Comparison of ENCODE assay signal across 14 mouse cellular contexts in the genomic region with DNA sequence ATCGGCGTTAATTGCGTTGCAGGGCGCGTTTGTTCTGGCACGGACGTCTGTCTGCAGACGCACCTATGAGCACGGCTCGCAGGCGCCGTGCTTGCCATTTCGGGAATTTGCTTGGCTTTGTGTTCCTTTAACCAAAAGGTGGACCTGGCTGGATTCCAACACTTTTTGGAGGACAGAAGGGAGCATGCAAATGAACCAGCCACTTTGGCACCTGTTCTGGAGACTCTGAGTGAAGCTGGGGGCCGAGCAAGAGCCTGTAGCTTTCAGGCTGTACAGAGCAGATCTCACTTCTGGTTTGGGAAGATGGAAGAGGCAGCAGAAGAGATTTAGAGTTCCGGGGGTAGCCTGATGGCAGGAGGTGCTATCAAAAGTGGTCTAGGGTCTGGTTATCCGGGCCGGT.
DNase-seq lines count a peak whose midpoint lies in the region; ATAC-seq lines count a peak whose summit lies in the region.
"Had no signal": no experiment of that assay in that cellular context is flagged by ENCODE, and none has a peak within 500 bp of the region (broad histone marks: within the 10 kb centered on the region; RNA-seq: fewer than 3 reads in every experiment).

No protein-coding gene starts in this region.

- peaks cover 4% of the 10 kb centered on the region; the same call in 1 of the 2 replicates for H3K4me1 ChIP-seq in forebrain, embryonic 14.5 days (ENCODE audit: control insufficient read depth, insufficient read depth, low read length)
- H3K4me1 ChIP-seq: embryonic facial prominence, embryonic 12.5 days had no signal

- no peak overlapping the region for H3K9ac ChIP-seq in forebrain, embryonic 14.5 days (ENCODE audit: low read length)
- H3K9ac ChIP-seq: embryonic facial prominence, embryonic 12.5 days; neural tube, embryonic 13.5 days had no signal

- peak overlapping the region; percentile 61; the same call in 1 of the 2 replicates for H3K27ac ChIP-seq in forebrain, embryonic 14.5 days (ENCODE audit: low read depth, low read length)
- H3K27ac ChIP-seq: embryonic facial prominence, embryonic 12.5 days; gastrocnemius, adult 2 months; heart, adult 2 months; neural tube, embryonic 13.5 days had no signal

- H3K36me3 ChIP-seq in forebrain, embryonic 14.5 days (ENCODE audit: control insufficient read depth, insufficient read depth, low read length): no peaks in the 10 kb centered on the region
- H3K36me3 ChIP-seq: embryonic facial prominence, embryonic 12.5 days; neural tube, embryonic 13.5 days had no signal

- H3K27me3 ChIP-seq in forebrain, embryonic 14.5 days (replicated peaks; ENCODE audit: control insufficient read depth, insufficient read depth, low read length): peaks cover 11% of the 10 kb centered on the region; the same call in 1 of the 2 replicates
- H3K27me3 ChIP-seq: embryonic facial prominence, embryonic 12.5 days; neural tube, embryonic 13.5 days had no signal

- H3K4me3 ChIP-seq in forebrain, embryonic 14.5 days (ENCODE audit: low read depth, low read length): no peak overlapping the region
- H3K4me3 ChIP-seq: embryonic facial prominence, embryonic 12.5 days; gastrocnemius, adult 2 months; heart, adult 2 months; neural tube, embryonic 13.5 days had no signal

- WGBS in forebrain, embryonic 14.5 days: 53% methylated on average over 17 of the region's 17 CpGs

- no peaks in the 10 kb centered on the region for H3K9me3 ChIP-seq in forebrain, embryonic 14.5 days (replicated peaks; ENCODE audit: control insufficient read depth, low read length)
- H3K9me3 ChIP-seq: embryonic facial prominence, embryonic 12.5 days; neural tube, embryonic 13.5 days had no signal

- ATAC-seq in cerebellum, adult (ENCODE audit: insufficient number of reproducible peaks, low FRiP score, low TSS enrichment): no peak
- ATAC-seq in forebrain, embryonic 14.5 days: peak; percentile 69

- H3K4me2 ChIP-seq in forebrain, embryonic 14.5 days (ENCODE audit: low read length): no peak overlapping the region
- H3K4me2 ChIP-seq: embryonic facial prominence, embryonic 12.5 days; liver, embryonic 11.5 days; neural tube, embryonic 13.5 days had no signal

- DNase-seq in cerebellum, adult 11 months: peak; percentile 5
- DNase-seq in layer of hippocampus, postnatal 10 days (ENCODE audit: low spot score in 2 of 2): peak; percentile 22 to 29
- no peak for DNase-seq in layer of hippocampus, adult 8-10 months (ENCODE audit: low spot score in 2 of 2)
- DNase-seq in cerebellum, adult 18-20 months: peak; percentile 6 to 25
- peak; percentile 71 for DNase-seq in forebrain, embryonic 14.5 days (ENCODE audit: low spot score)
- DNase-seq in MN1 (ENCODE audit: low spot score): no peak
- no peak for DNase-seq in c-Kit-positive CD71-positive TER-119-positive erythroid progenitor cells, embryonic 14.5 days (ENCODE audit: low spot score)
- DNase-seq: gastrocnemius, adult 2 months; heart, adult 2 months; retina, postnatal 1 day had no signal

Comparison
In these comparisons a context has a peak if more than half of its experiments do, and no peak if none do; other contexts are left out.
1. DNase-seq: peak in cerebellum, adult 11 months (single experiment), layer of hippocampus, postnatal 10 days (2 of 2), cerebellum, adult 18-20 months (2 of 2) and forebrain, embryonic 14.5 days (single experiment); none in layer of hippocampus, adult 8-10 months (0 of 2), MN1 (single experiment) and c-Kit-positive CD71-positive TER-119-positive erythroid progenitor cells, embryonic 14.5 days (single experiment).